ENCODE assay signal across 16 mouse cellular contexts in the genomic region with DNA sequence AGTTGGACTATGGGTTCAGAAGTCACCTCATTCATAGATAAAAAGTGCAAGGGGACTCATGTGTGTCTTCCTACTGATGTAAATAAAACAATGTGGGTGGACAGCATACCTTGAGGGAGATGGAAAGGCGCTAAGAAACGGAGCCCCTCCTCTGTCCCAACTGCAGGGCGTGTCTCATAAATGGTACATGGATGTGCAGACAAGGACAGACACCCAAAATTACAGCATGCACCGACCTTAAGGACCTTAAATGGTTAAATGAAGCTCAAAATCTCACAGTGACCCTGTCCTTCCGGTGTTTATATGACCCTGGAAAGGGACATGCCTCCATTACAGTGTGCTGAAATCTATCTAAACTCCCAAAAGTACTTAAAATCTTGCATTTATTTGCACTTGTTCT.
"Had no signal": no experiment of that assay in that cellular context is flagged by ENCODE, and none has a peak within 500 bp of the region (broad histone marks: within the 10 kb centered on the region; RNA-seq: fewer than 3 reads in every experiment).

No protein-coding gene starts in this region.

- H3K4me1 ChIP-seq: stomach, embryonic 15.5 days had no signal

- H3K4me3 ChIP-seq: neural tube, embryonic 13.5 days; neural tube, embryonic 15.5 days; stomach, embryonic 15.5 days had no signal

- H3K27me3 ChIP-seq: neural tube, embryonic 13.5 days; neural tube, embryonic 15.5 days; stomach, embryonic 15.5 days had no signal

- H3K27ac ChIP-seq: neural tube, embryonic 13.5 days; neural tube, embryonic 15.5 days; stomach, embryonic 15.5 days; stomach, postnatal 0 days had no signal

- H3K36me3 ChIP-seq: neural tube, embryonic 13.5 days; neural tube, embryonic 15.5 days; stomach, embryonic 15.5 days had no signal

- DNase-seq: retina, postnatal 1 day; right cerebral cortex, adult 18-20 months; right cerebral cortex, postnatal 14 days; right cerebral cortex, postnatal 25 days; right cerebral cortex, postnatal 4 days; spleen, adult 18-20 months; thymus, adult 18-20 months; thymus, adult 2 months; thymus, postnatal 14 days; thymus, postnatal 25 days; thymus, postnatal 36 days; thymus, postnatal 4 days had no signal

- H3K4me2 ChIP-seq: neural tube, embryonic 13.5 days; neural tube, embryonic 15.5 days; stomach, embryonic 15.5 days had no signal

- H3K9ac ChIP-seq: neural tube, embryonic 13.5 days; neural tube, embryonic 15.5 days; stomach, embryonic 15.5 days had no signal

- H3K9me3 ChIP-seq: neural tube, embryonic 13.5 days; stomach, embryonic 15.5 days had no signal
